8 mouse cellular contexts compared by ENCODE assay signal in the genomic region with DNA sequence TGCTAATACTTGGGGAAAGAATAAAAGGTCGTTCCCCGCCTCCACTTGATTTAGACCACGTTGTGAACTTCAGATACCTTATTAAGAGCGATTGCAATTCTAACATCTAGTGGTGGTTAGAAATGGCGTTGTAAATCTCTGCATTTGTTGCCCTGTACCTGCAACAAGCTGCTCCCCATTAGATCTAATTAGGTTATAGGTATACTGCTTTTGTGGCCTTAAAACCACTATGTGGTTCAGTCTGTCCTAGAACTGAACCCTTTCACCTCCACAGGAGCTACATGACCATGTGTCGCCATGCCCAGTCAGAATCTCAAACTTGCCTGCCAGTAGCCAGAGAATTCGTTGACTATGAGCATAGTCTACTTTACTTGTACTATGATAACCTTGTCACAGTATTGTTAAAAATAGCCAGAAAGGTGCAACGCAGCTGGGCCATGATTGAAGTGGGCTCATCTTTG. TPM values are rescaled to one million over a fixed set of nuclear protein-coding genes. Genes with fewer than 3 reads are reported as not detected.
DNase-seq lines count a peak whose midpoint lies in the region; ATAC-seq lines count a peak whose summit lies in the region.

No protein-coding gene starts in this region.

- H3K4me2 ChIP-seq in kidney, embryonic 15.5 days: peak overlapping the region; percentile 68
- H3K4me2 ChIP-seq in hindbrain, embryonic 12.5 days (replicated peaks): peak overlapping the region; percentile 76
- H3K4me2 ChIP-seq in midbrain, embryonic 16.5 days (ENCODE audit: low read length): peak overlapping the region; percentile 69

- 31% methylated on average over 8 of the region's 8 CpGs for WGBS in kidney, embryonic 15.5 days
- 33% methylated on average over 8 of the region's 8 CpGs for WGBS in hindbrain, embryonic 12.5 days
- WGBS in midbrain, embryonic 16.5 days: 27% methylated on average over 8 of the region's 8 CpGs

- H3K27me3 ChIP-seq in kidney, embryonic 15.5 days: no peaks in the 10 kb centered on the region
- no peaks in the 10 kb centered on the region for H3K27me3 ChIP-seq in hindbrain, embryonic 12.5 days
- no peaks in the 10 kb centered on the region for H3K27me3 ChIP-seq in midbrain, embryonic 16.5 days (ENCODE audit: control insufficient read depth, insufficient read depth, low read depth, low read length)

- H3K9ac ChIP-seq in kidney, embryonic 15.5 days: peak overlapping the region; percentile 94
- peak overlapping the region; percentile 99 for H3K9ac ChIP-seq in hindbrain, embryonic 12.5 days
- H3K9ac ChIP-seq in midbrain, embryonic 16.5 days (ENCODE audit: low read depth, low read length): peak overlapping the region; percentile 94

- peaks cover 14% of the 10 kb centered on the region for H3K36me3 ChIP-seq in kidney, embryonic 15.5 days
- H3K36me3 ChIP-seq in hindbrain, embryonic 12.5 days: peaks cover 5% of the 10 kb centered on the region
- H3K36me3 ChIP-seq in midbrain, embryonic 16.5 days (ENCODE audit: control insufficient read depth, insufficient read depth, low read length): no peaks in the 10 kb centered on the region

- no peak for DNase-seq in kidney, adult 18-20 months
- no peak for DNase-seq in ovary, adult 18-20 months (ENCODE audit: low spot score)
- DNase-seq in cerebellum, adult 11 months: no peak

- H3K4me1 ChIP-seq in kidney, embryonic 15.5 days: peaks cover 20% of the 10 kb centered on the region
- H3K4me1 ChIP-seq in brown adipose tissue, adult 24 weeks (ENCODE audit: control insufficient read depth, insufficient read depth, insufficient read length, low read length): peaks cover 9% of the 10 kb centered on the region
- peaks cover 21% of the 10 kb centered on the region for H3K4me1 ChIP-seq in hindbrain, embryonic 12.5 days
- H3K4me1 ChIP-seq in midbrain, embryonic 16.5 days (ENCODE audit: control insufficient read depth, insufficient read depth, low read length): peaks cover 22% of the 10 kb centered on the region

- ATAC-seq in kidney, embryonic 15.5 days (replicated peaks; ENCODE audit: low FRiP score): no peak
- no peak for ATAC-seq in hindbrain, embryonic 12.5 days (ENCODE audit: low FRiP score)
- ATAC-seq in midbrain, embryonic 16.5 days: no peak
- ATAC-seq in cerebellum, adult (ENCODE audit: insufficient number of reproducible peaks, low FRiP score, low TSS enrichment): no peak

- H3K27ac ChIP-seq in kidney, embryonic 15.5 days: peak overlapping the region; percentile 98
- peak overlapping the region; percentile 98 for H3K27ac ChIP-seq in brown adipose tissue, adult 24 weeks (replicated peaks; ENCODE audit: low read depth, low read length)
- peak overlapping the region; percentile 97 for H3K27ac ChIP-seq in hindbrain, embryonic 12.5 days
- peak overlapping the region; percentile 97 for H3K27ac ChIP-seq in midbrain, embryonic 16.5 days (ENCODE audit: low read length)

- H3K9me3 ChIP-seq in kidney, embryonic 15.5 days (replicated peaks): no peaks in the 10 kb centered on the region
- no peaks in the 10 kb centered on the region for H3K9me3 ChIP-seq in hindbrain, embryonic 12.5 days (replicated peaks)
- H3K9me3 ChIP-seq in midbrain, embryonic 16.5 days (replicated peaks; ENCODE audit: control insufficient read depth, low read length, poor library complexity, severe bottlenecking): no peaks in the 10 kb centered on the region

- peak overlapping the region; percentile 98 for H3K4me3 ChIP-seq in kidney, embryonic 15.5 days (replicated peaks)
- H3K4me3 ChIP-seq in brown adipose tissue, adult 24 weeks (ENCODE audit: insufficient read depth, low read depth, low read length): peak overlapping the region; percentile 93
- peak overlapping the region; percentile 94 for H3K4me3 ChIP-seq in hindbrain, embryonic 12.5 days
- peak overlapping the region; percentile 94 for H3K4me3 ChIP-seq in midbrain, embryonic 16.5 days (ENCODE audit: low read depth, low read length)

RNA-seq across cellular contexts. Expression of gene Zfp706, which starts 0.4 kb away (rescaled TPM):
- 428 and 495 TPM in 2 replicates for polyA plus RNA-seq in kidney, embryonic 15.5 days (2015; fragmentation: Nextera tagmentation; extraction: Ambion mirVana)
- 112 and 114 TPM in 2 replicates for polyA plus RNA-seq in brown adipose tissue, adult 24 weeks (2012; ENCODE audit: insufficient read depth, insufficient read length, missing spikeins)
- 417 and 440 TPM in 2 replicates for polyA plus RNA-seq in hindbrain, embryonic 12.5 days (2016; fragmentation: Nextera tagmentation; extraction: Ambion mirVana)
- 495 and 501 TPM in 2 replicates for polyA plus RNA-seq in midbrain, embryonic 16.5 days (2015; fragmentation: Nextera tagmentation; extraction: Ambion mirVana)
